Mouse (Mus musculus) frontal cortex, postnatal 36 days (tissue): ENCODE data around the gene Nup210.

Experiments used
- DNase-seq, 2 experiments: peaks; one replicate each; pipeline ENCODE4 v3.0.0; 2022; ENCODE audit warnings: low spot score in 2 of 2

The Nup210 gene

GRCm38 (mm10) chr6:91020810-91021209 is 95.8 kb downstream of the Nup210 start:
- DNase-seq = no peak

- no peak for DNase-seq
Measured at GRCm38 (mm10) chr6:91016600-91017230, 99.9 kb downstream of the Nup210 start.

GRCm38 (mm10) chr6:91014198-91014958 is 102.3 kb downstream of the Nup210 start:
- DNase-seq = no peak

- DNase-seq = no peak
Measured at GRCm38 (mm10) chr6:91012458-91012857, 104.2 kb downstream of the Nup210 start.

GRCm38 (mm10) chr6:91011568-91011967 is 105.1 kb downstream of the Nup210 start:
- no peak for DNase-seq

GRCm38 (mm10) chr6:91008284-91008830 is 108.3 kb downstream of the Nup210 start:
- DNase-seq = no peak

GRCm38 (mm10) chr6:91007207-91007606 is 109.4 kb downstream of the Nup210 start:
- DNase-seq = no peak

GRCm38 (mm10) chr6:91004157-91004556 is 112.5 kb downstream of the Nup210 start:
- DNase-seq = no peak

GRCm38 (mm10) chr6:91003310-91003995 is 113.2 kb downstream of the Nup210 start:
- DNase-seq = no peak

- DNase-seq = no peak
Measured at GRCm38 (mm10) chr6:91001566-91001965, 115.1 kb downstream of the Nup210 start.

- DNase-seq = peak; percentile 70 to 74
Measured at GRCm38 (mm10) chr6:91000819-91001525, 115.7 kb downstream of the Nup210 start.

- no peak for DNase-seq
Measured at GRCm38 (mm10) chr6:90999176-90999575, 117.5 kb downstream of the Nup210 start.

GRCm38 (mm10) chr6:90997025-90997424 is 119.6 kb downstream of the Nup210 start:
- DNase-seq = peak in 1 of 2 experiments; percentile 21

- no peak for DNase-seq
Measured at GRCm38 (mm10) chr6:90996181-90996580, 120.4 kb downstream of the Nup210 start.

- peak; percentile 79 to 80 for DNase-seq
Measured at GRCm38 (mm10) chr6:90988648-90989317, 127.8 kb downstream of the Nup210 start, which contains the start of gene Iqsec1. TSS of gene Iqsec1 (minus strand) at chr6:90988685.

- DNase-seq = no peak
Measured at GRCm38 (mm10) chr6:90988299-90988625, 128.4 kb downstream of the Nup210 start.

- DNase-seq = peak in 1 of 2 experiments; percentile 40
Measured at GRCm38 (mm10) chr6:90987561-90988298, 128.9 kb downstream of the Nup210 start.

- DNase-seq = peak; percentile 44 to 51
Measured at GRCm38 (mm10) chr6:90984101-90984500, 132.5 kb downstream of the Nup210 start.

GRCm38 (mm10) chr6:90974279-90974678 is 142.3 kb downstream of the Nup210 start:
- peak in 1 of 2 experiments; percentile 61 for DNase-seq

GRCm38 (mm10) chr6:90969341-90969871 is 147.2 kb downstream of the Nup210 start:
- no peak for DNase-seq
